16 mouse cellular contexts compared by ENCODE assay signal in genomic region chr3:89860343-89860742, GRCm38 (mm10). TPM values are rescaled to one million over a fixed set of nuclear protein-coding genes. Genes with fewer than 3 reads are reported as not detected.
DNase-seq lines count a peak whose midpoint lies in the region; ATAC-seq and TF ChIP-seq lines count a peak whose summit lies in the region.
"Had no signal": no experiment of that assay in that cellular context is flagged by ENCODE, and none has a peak within 500 bp of the region (broad histone marks: within the 10 kb centered on the region; RNA-seq: fewer than 3 reads in every experiment).

No protein-coding gene starts in this region.

- WGBS in forebrain, embryonic 12.5 days: 67% methylated on average over 3 of the region's 3 CpGs
- 73% methylated on average over 3 of the region's 3 CpGs for WGBS in forebrain, embryonic 16.5 days
- 72% methylated on average over 3 of the region's 3 CpGs for WGBS in heart, embryonic 15.5 days
- 88% methylated on average over 3 of the region's 3 CpGs for WGBS in heart, embryonic 12.5 days
- 73% methylated on average over 3 of the region's 3 CpGs for WGBS in midbrain, embryonic 13.5 days
- 86% methylated on average over 3 of the region's 3 CpGs for WGBS in midbrain, embryonic 10.5 days
- 89% methylated on average over 3 of the region's 3 CpGs for WGBS in olfactory bulb, adult 2 months

- no peak for DNase-seq in midbrain, embryonic 10.5 days (ENCODE audit: low spot score)
- DNase-seq: cerebellum, adult 11 months; cerebellum, adult 9-11 months; liver, embryonic 13.5 days had no signal

- peaks cover 17% of the 10 kb centered on the region for H3K4me1 ChIP-seq in forebrain, embryonic 12.5 days
- H3K4me1 ChIP-seq in forebrain, embryonic 16.5 days (replicated peaks; ENCODE audit: control insufficient read depth, insufficient read depth, low read length): peaks cover 16% of the 10 kb centered on the region
- H3K4me1 ChIP-seq in heart, embryonic 15.5 days (replicated peaks): peaks cover 12% of the 10 kb centered on the region
- H3K4me1 ChIP-seq in heart, embryonic 12.5 days (replicated peaks): peaks cover 14% of the 10 kb centered on the region
- H3K4me1 ChIP-seq in midbrain, embryonic 13.5 days (replicated peaks): peaks cover 19% of the 10 kb centered on the region
- peaks cover 9% of the 10 kb centered on the region for H3K4me1 ChIP-seq in midbrain, embryonic 10.5 days
- peaks cover 26% of the 10 kb centered on the region for H3K4me1 ChIP-seq in olfactory bulb, adult 2 months (ENCODE audit: control insufficient read depth, insufficient read depth, low read length)

- H3K9me3 ChIP-seq in forebrain, embryonic 12.5 days: 0 out of 2 replicates have a peak, but pooled peaks cover 2% of the 10 kb centered on the region
- H3K9me3 ChIP-seq in forebrain, embryonic 16.5 days (ENCODE audit: control insufficient read depth, low read length): no peaks in the 10 kb centered on the region
- no peaks in the 10 kb centered on the region for H3K9me3 ChIP-seq in heart, embryonic 15.5 days (replicated peaks)
- 0 out of 2 replicates have a peak, but pooled peaks cover 5% of the 10 kb centered on the region for H3K9me3 ChIP-seq in heart, embryonic 12.5 days (replicated peaks)
- no peaks in the 10 kb centered on the region for H3K9me3 ChIP-seq in midbrain, embryonic 13.5 days
- H3K9me3 ChIP-seq in midbrain, embryonic 10.5 days (replicated peaks): 0 out of 2 replicates have a peak, but pooled peaks cover 3% of the 10 kb centered on the region
- H3K9me3 ChIP-seq: embryonic facial prominence, embryonic 15.5 days had no signal

- 0 out of 2 replicates have a peak overlapping the region, but pooled peaks have one; percentile 18 for H3K9ac ChIP-seq in forebrain, embryonic 12.5 days
- no peak overlapping the region for H3K9ac ChIP-seq in forebrain, embryonic 16.5 days (replicated peaks; ENCODE audit: low read depth, low read length)
- H3K9ac ChIP-seq in heart, embryonic 15.5 days: no peak overlapping the region
- no peak overlapping the region for H3K9ac ChIP-seq in heart, embryonic 12.5 days
- H3K9ac ChIP-seq in midbrain, embryonic 13.5 days (replicated peaks): no peak overlapping the region
- H3K9ac ChIP-seq: embryonic facial prominence, embryonic 15.5 days; liver, embryonic 13.5 days had no signal

- no peak overlapping the region for H3K4me3 ChIP-seq in forebrain, embryonic 12.5 days (replicated peaks)
- no peak overlapping the region for H3K4me3 ChIP-seq in forebrain, embryonic 16.5 days (replicated peaks; ENCODE audit: low read length)
- no peak overlapping the region for H3K4me3 ChIP-seq in heart, embryonic 15.5 days
- no peak overlapping the region for H3K4me3 ChIP-seq in heart, embryonic 12.5 days
- H3K4me3 ChIP-seq in midbrain, embryonic 13.5 days (replicated peaks): no peak overlapping the region
- no peak overlapping the region for H3K4me3 ChIP-seq in midbrain, embryonic 10.5 days
- H3K4me3 ChIP-seq in olfactory bulb, adult 2 months (ENCODE audit: insufficient read depth, low read depth, low read length): no peak overlapping the region
- H3K4me3 ChIP-seq: embryonic facial prominence, embryonic 15.5 days; hindbrain, embryonic 10.5 days; liver, embryonic 13.5 days had no signal

- TF ChIP-seq CTCF in olfactory bulb, adult 2 months (IDR thresholded peaks at IDR 0.05; ENCODE audit: insufficient read depth, low read depth, low read length): no peak

- no peak overlapping the region; the same call in 1 of the 2 replicates for H3K27ac ChIP-seq in forebrain, embryonic 12.5 days
- H3K27ac ChIP-seq in forebrain, embryonic 16.5 days (ENCODE audit: low read length): no peak overlapping the region
- peak overlapping the region; percentile 25; the same call in 1 of the 2 replicates for H3K27ac ChIP-seq in heart, embryonic 15.5 days
- no peak overlapping the region for H3K27ac ChIP-seq in heart, embryonic 12.5 days (ENCODE audit: poor library complexity, severe bottlenecking)
- H3K27ac ChIP-seq in midbrain, embryonic 13.5 days: 0 out of 2 replicates have a peak overlapping the region, but pooled peaks have one; percentile 36
- H3K27ac ChIP-seq in midbrain, embryonic 10.5 days (replicated peaks): no peak overlapping the region
- peak overlapping the region; percentile 12; the same call in 1 of the 2 replicates for H3K27ac ChIP-seq in olfactory bulb, adult 2 months (ENCODE audit: insufficient read depth, low read depth, low read length)
- H3K27ac ChIP-seq: hindbrain, embryonic 10.5 days; kidney, postnatal 0 days; liver, embryonic 13.5 days had no signal

- no peak overlapping the region for H3K4me2 ChIP-seq in forebrain, embryonic 12.5 days
- no peak overlapping the region for H3K4me2 ChIP-seq in forebrain, embryonic 16.5 days (ENCODE audit: low read length)
- no peak overlapping the region for H3K4me2 ChIP-seq in heart, embryonic 15.5 days
- H3K4me2 ChIP-seq in heart, embryonic 12.5 days: no peak overlapping the region
- H3K4me2 ChIP-seq in midbrain, embryonic 13.5 days (replicated peaks): no peak overlapping the region
- H3K4me2 ChIP-seq: embryonic facial prominence, embryonic 15.5 days; liver, embryonic 13.5 days had no signal

- no peaks in the 10 kb centered on the region for H3K36me3 ChIP-seq in forebrain, embryonic 12.5 days (replicated peaks)
- no peaks in the 10 kb centered on the region for H3K36me3 ChIP-seq in forebrain, embryonic 16.5 days (ENCODE audit: control insufficient read depth, insufficient read depth)
- no peaks in the 10 kb centered on the region for H3K36me3 ChIP-seq in heart, embryonic 15.5 days
- peaks cover 13% of the 10 kb centered on the region; the same call in 1 of the 2 replicates for H3K36me3 ChIP-seq in heart, embryonic 12.5 days
- H3K36me3 ChIP-seq in midbrain, embryonic 13.5 days: no peaks in the 10 kb centered on the region
- no peaks in the 10 kb centered on the region for H3K36me3 ChIP-seq in midbrain, embryonic 10.5 days
- H3K36me3 ChIP-seq: embryonic facial prominence, embryonic 15.5 days; G1E; hindbrain, embryonic 10.5 days; liver, embryonic 13.5 days had no signal

- no peak for TF ChIP-seq POLR2A in olfactory bulb, adult 2 months (IDR thresholded peaks at IDR 0.05; ENCODE audit: insufficient read depth, low read depth, low read length)

- H3K27me3 ChIP-seq in forebrain, embryonic 12.5 days: no peaks in the 10 kb centered on the region
- no peaks in the 10 kb centered on the region for H3K27me3 ChIP-seq in forebrain, embryonic 16.5 days (replicated peaks; ENCODE audit: control insufficient read depth, insufficient read depth, low read length)
- no peaks in the 10 kb centered on the region for H3K27me3 ChIP-seq in heart, embryonic 15.5 days
- no peaks in the 10 kb centered on the region for H3K27me3 ChIP-seq in heart, embryonic 12.5 days (replicated peaks)
- H3K27me3 ChIP-seq in midbrain, embryonic 13.5 days: no peaks in the 10 kb centered on the region
- H3K27me3 ChIP-seq in midbrain, embryonic 10.5 days (ENCODE audit: low read depth, poor library complexity, severe bottlenecking): 0 out of 2 replicates have a peak, but pooled peaks cover 7% of the 10 kb centered on the region
- H3K27me3 ChIP-seq: CH12.LX; embryonic facial prominence, embryonic 15.5 days; Patski had no signal

- ATAC-seq in forebrain, embryonic 12.5 days (ENCODE audit: low FRiP score): no peak
- ATAC-seq in forebrain, embryonic 16.5 days: no peak
- no peak for ATAC-seq in heart, embryonic 15.5 days (replicated peaks; ENCODE audit: insufficient number of reproducible peaks, insufficient read depth, low FRiP score, low read depth)
- no peak for ATAC-seq in heart, embryonic 12.5 days (ENCODE audit: insufficient number of reproducible peaks, low FRiP score)
- ATAC-seq in midbrain, embryonic 13.5 days: no peak

RNA-seq across cellular contexts. Expression of gene She, which starts 29.2 kb away (rescaled TPM):
- 1.7 and 1.8 TPM in 2 replicates for polyA plus RNA-seq in forebrain, embryonic 12.5 days (2016; fragmentation: Nextera tagmentation; extraction: Ambion mirVana)
- polyA plus RNA-seq in forebrain, embryonic 16.5 days (2015; fragmentation: Nextera tagmentation; extraction: Ambion mirVana): 1.4 and 1.6 TPM in 2 replicates
- polyA plus RNA-seq in heart, embryonic 15.5 days (2015; fragmentation: Nextera tagmentation; extraction: Ambion mirVana): 6.0 and 6.4 TPM in 2 replicates
- polyA plus RNA-seq in heart, embryonic 12.5 days (2016; fragmentation: Nextera tagmentation; extraction: Ambion mirVana): 9.6 and 10.5 TPM in 2 replicates
- polyA plus RNA-seq in midbrain, embryonic 13.5 days (2015; fragmentation: Nextera tagmentation; extraction: Ambion mirVana): 1.1 and 1.6 TPM in 2 replicates
- 2.0 and 2.1 TPM in 2 replicates for polyA plus RNA-seq in midbrain, embryonic 10.5 days (2016; fragmentation: Nextera tagmentation; extraction: Ambion mirVana)
- not detected in 2 replicates for polyA plus RNA-seq in olfactory bulb, adult 2 months (2012; ENCODE audit: insufficient read depth, insufficient read length, low replicate concordance, missing spikeins)
- polyA plus RNA-seq: G1E had no signal

RNA-seq across cellular contexts. Expression of gene Il6ra, which starts 52.7 kb away (rescaled TPM):
- 0.29 and 0.42 TPM in 2 replicates for polyA plus RNA-seq in forebrain, embryonic 12.5 days (2016; fragmentation: Nextera tagmentation; extraction: Ambion mirVana)
- polyA plus RNA-seq in forebrain, embryonic 16.5 days (2015; fragmentation: Nextera tagmentation; extraction: Ambion mirVana): 0.54 and 0.88 TPM in 2 replicates
- polyA plus RNA-seq in heart, embryonic 15.5 days (2015; fragmentation: Nextera tagmentation; extraction: Ambion mirVana): 1.1 and 1.7 TPM in 2 replicates
- 0.47 and 0.59 TPM in 2 replicates for polyA plus RNA-seq in heart, embryonic 12.5 days (2016; fragmentation: Nextera tagmentation; extraction: Ambion mirVana)
- 0.44 and 0.46 TPM in 2 replicates for polyA plus RNA-seq in midbrain, embryonic 13.5 days (2015; fragmentation: Nextera tagmentation; extraction: Ambion mirVana)
- polyA plus RNA-seq in midbrain, embryonic 10.5 days (2016; fragmentation: Nextera tagmentation; extraction: Ambion mirVana): 0.39 and 0.52 TPM in 2 replicates
- polyA plus RNA-seq in olfactory bulb, adult 2 months (2012; ENCODE audit: insufficient read depth, insufficient read length, low replicate concordance, missing spikeins): not detected in 2 replicates
- polyA plus RNA-seq: G1E had no signal

Comparison
In these comparisons a context has a peak if more than half of its experiments do, and no peak if none do; other contexts are left out.
1. H3K27ac ChIP-seq: peak in heart, embryonic 15.5 days (single experiment), midbrain, embryonic 13.5 days (single experiment) and olfactory bulb, adult 2 months (single experiment); none in forebrain, embryonic 12.5 days (single experiment), forebrain, embryonic 16.5 days (single experiment), heart, embryonic 12.5 days (single experiment) and midbrain, embryonic 10.5 days (single experiment).